Mouse (Mus musculus) heart, embryonic 16.5 days (tissue): Measurements from ENCODE around the gene P3h4. TPM values are rescaled to one million over a fixed set of nuclear protein-coding genes. Genes with fewer than 3 reads are reported as not detected.
A peak's percentile ranks its signal among the peaks of the same experiment; 100 is the strongest.
"Not testable (repeated sequence)": the region's sequence is repeated elsewhere in the genome, so short reads cannot be mapped to it uniquely, and the experiment has no call there.

Experiments used
- ATAC-seq: fragments of 200-750 bp; cut with Nextera tagmentation; replicated peaks from 2 replicates; pipeline ENCODE4 v1.8.0; 2017; ENCODE audit warnings: moderate number of reproducible peaks; ENCODE audit not compliant: insufficient read depth, low FRiP score; ENCODE audit errors: extremely low read depth
- H3K27ac ChIP-seq: fragments of 300-500 bp; sonication (generic); 2 replicates; pipeline ENCODE4 v1.5.1; 2014; ENCODE audit warnings: mild to moderate bottlenecking, low read length, control low read depth, moderate library complexity
- H3K27me3 ChIP-seq: fragments of 300-500 bp; sonication (generic); 2 replicates; pipeline ENCODE4 v1.6.1; 2014; ENCODE audit warnings: low read length, mixed read lengths; ENCODE audit not compliant: control insufficient read depth, insufficient read depth
- H3K36me3 ChIP-seq: fragments of 300-500 bp; sonication (generic); 2 replicates; pipeline ENCODE4 v1.6.1; 2014; ENCODE audit not compliant: control insufficient read depth, insufficient read depth
- H3K4me1 ChIP-seq: fragments of 300-500 bp; sonication (generic); 2 replicates; pipeline ENCODE4 v1.6.1; 2014; ENCODE audit warnings: low read length, mixed read lengths; ENCODE audit not compliant: control insufficient read depth, insufficient read depth
- H3K4me2 ChIP-seq: fragments of 300-500 bp; sonication (generic); 2 replicates; pipeline ENCODE4 v1.6.1; 2014; ENCODE audit warnings: low read depth, mild to moderate bottlenecking, control low read depth, low read length
- H3K4me3 ChIP-seq: fragments of 300-500 bp; sonication (generic); 2 replicates; pipeline ENCODE4 v1.5.1; 2014; ENCODE audit warnings: mild to moderate bottlenecking, control low read depth, low read length
- H3K9ac ChIP-seq: fragments of 300-500 bp; sonication (generic); 2 replicates; pipeline ENCODE4 v1.6.1; 2014; ENCODE audit warnings: low read length, control low read depth
- H3K9me3 ChIP-seq: fragments of 300-500 bp; sonication (generic); replicated peaks from 2 replicates; pipeline ENCODE4 v1.6.1; 2016; ENCODE audit warnings: low read length; ENCODE audit not compliant: control insufficient read depth
- WGBS: fragments of 180-500 bp; shearing (Covaris S2); extraction: QIAGEN DNeasy Blood & Tissue Kit; methylation state at CpG from one replicate; pipeline ENCODE4 v1.1.7; 2014; 5-methylcytosine and 5-hydroxymethylcytosine counted together
- microRNA-seq: library from miRNA; unstranded; fragments of <30 nt; microRNA quantifications from one replicate; pipeline ENCODE4, GENCODE M21; 2017
- polyA plus RNA-seq: library from polyadenylated mRNA; unstranded; fragments of >200 nt; fragmentation: Nextera tagmentation; extraction: Ambion mirVana; gene quantifications from 2 replicates; pipeline ENCODE4 v1.2.1, GENCODE M21; 2015

The P3h4 gene
- polyA plus RNA-seq, 1 experiment from 2014 or later = 50.8 TPM

- peak; percentile 28; the same call in 1 of the 2 replicates for ATAC-seq
- Histone ChIP-seq H3K4me2 (no peak overlapping the region), H3K27ac (no peak overlapping the region), H3K27me3 (peaks cover 16% of the 10 kb centered on the region), H3K9me3 (no peaks in the 10 kb centered on the region), H3K4me1 (no peaks in the 10 kb centered on the region), H3K9ac (no peak overlapping the region), H3K4me3 (no peak overlapping the region), H3K36me3 (no peaks in the 10 kb centered on the region)
- WGBS = 11% methylated on average over 8 of the region's 8 CpGs
Observed at GRCm38 (mm10) chr11:100362209-100362978, 52.2 kb downstream of the P3h4 start.

DNA sequence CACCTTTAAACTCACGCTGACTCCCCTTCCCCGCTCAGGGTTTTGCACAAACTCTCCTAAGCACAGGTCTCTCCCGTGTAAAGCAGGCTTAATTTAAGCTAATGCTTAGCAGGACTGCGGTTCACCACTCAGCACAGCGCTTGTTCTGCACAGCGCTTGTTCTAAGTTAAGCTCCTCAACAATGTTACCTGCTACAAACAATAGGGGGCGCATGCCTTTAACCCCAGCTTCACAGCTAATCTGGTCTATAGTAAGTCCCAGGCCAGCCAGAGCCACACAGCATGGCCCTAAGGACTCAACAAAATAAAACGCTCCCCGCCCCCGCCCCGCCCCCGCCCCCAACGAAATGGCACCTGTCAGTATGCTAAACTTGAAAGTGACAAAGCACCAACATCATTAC is 53.6 kb downstream of the P3h4 start:
- peaks cover 22% of the 10 kb centered on the region for H3K27me3 ChIP-seq
- not testable (repeated sequence) for H3K4me1 ChIP-seq, H3K4me3 ChIP-seq, H3K9me3 ChIP-seq, H3K9ac ChIP-seq, ATAC-seq, H3K27ac ChIP-seq, H3K36me3 ChIP-seq, H3K4me2 ChIP-seq
- whole genome bisulfite sequencing = no CpG with 5 or more reads among the region's 13 CpGs

GRCm38 (mm10) chr11:100360175-100360574 is 54.5 kb downstream of the P3h4 start:
- 68% methylated on average over 6 of the region's 6 CpGs for WGBS
- Histone ChIP-seq H3K27ac (no peak overlapping the region), H3K9me3 (no peaks in the 10 kb centered on the region), H3K4me2 (no peak overlapping the region), H3K27me3 (peaks cover 27% of the 10 kb centered on the region), H3K36me3 (no peaks in the 10 kb centered on the region), H3K4me1 (peaks cover 10% of the 10 kb centered on the region; the same call in 1 of the 2 replicates), H3K4me3 (no peak overlapping the region), H3K9ac (no peak overlapping the region)
- ATAC-seq = no peak

Small RNAs within 50 kb of the gene (microRNA-seq; reads per million reads assigned to microRNA genes)
- not detected for gene Gm27374

Other genes starting within 250 kb of the P3h4 start
- not detected in 2 replicates for gene Krt9, start 221.6 kb downstream of the P3h4 start, polyA plus RNA-seq
- 5.0 and 7.8 TPM in 2 replicates for gene Krt14, start 207.3 kb downstream of the P3h4 start, polyA plus RNA-seq
- 0.24 and 0.49 TPM in 2 replicates for gene Krt16, start 165.9 kb downstream of the P3h4 start, polyA plus RNA-seq
- 26.6 and 58.5 TPM in 2 replicates for gene Krt17, start 153.8 kb downstream of the P3h4 start, polyA plus RNA-seq
- gene Krt42, start 145.0 kb downstream of the P3h4 start, polyA plus RNA-seq = not detected in 2 replicates
- 1,600 and 1,609 TPM in 2 replicates for gene Eif1, start 95.0 kb downstream of the P3h4 start, polyA plus RNA-seq
- gene Gast, start 80.4 kb downstream of the P3h4 start, polyA plus RNA-seq = not detected in 2 replicates
- 5.6 and 5.8 TPM in 2 replicates for gene Hap1, start 58.7 kb downstream of the P3h4 start, polyA plus RNA-seq
- gene Jup, start 17.1 kb downstream of the P3h4 start, polyA plus RNA-seq = 140 and 155 TPM in 2 replicates
- gene Fkbp10, start 861 bp upstream of the P3h4 start, polyA plus RNA-seq = 89.4 and 98.0 TPM in 2 replicates
- gene Nt5c3b, start 27.0 kb upstream of the P3h4 start, polyA plus RNA-seq = 107 and 110 TPM in 2 replicates
- gene Klhl10, start 27.1 kb upstream of the P3h4 start, polyA plus RNA-seq = 0.29 and 0.47 TPM in 2 replicates
- 8.7 and 9.5 TPM in 2 replicates for gene Klhl11, start 57.9 kb upstream of the P3h4 start, polyA plus RNA-seq
- gene Acly, start 113.2 kb upstream of the P3h4 start, polyA plus RNA-seq = 64.4 and 67.1 TPM in 2 replicates
- gene Ttc25, start 130.8 kb upstream of the P3h4 start, polyA plus RNA-seq = 0.85 and 0.94 TPM in 2 replicates
- gene Cnp, start 160.1 kb upstream of the P3h4 start, polyA plus RNA-seq = 24.8 and 32.1 TPM in 2 replicates
- 78.8 and 81.5 TPM in 2 replicates for gene Nkiras2, start 204.4 kb upstream of the P3h4 start, polyA plus RNA-seq
- 219 and 228 TPM in 2 replicates for gene Dnajc7, start 205.3 kb upstream of the P3h4 start, polyA plus RNA-seq